Mouse (Mus musculus) MEL (cell line): ENCODE data around the gene Itga10. TPM values are rescaled to one million over a fixed set of nuclear protein-coding genes. Genes with fewer than 3 reads are reported as not detected.

Source experiments
- DNase-seq: peaks from one replicate; pipeline ENCODE4 v3.0.0; 2011; ENCODE audit warnings: low read depth, low spot score
- H3K27ac ChIP-seq: 2 replicates; pipeline ENCODE4 v1.5.1; 2012; ENCODE audit warnings: low read depth, mild to moderate bottlenecking, control low read depth, low read length, moderate library complexity; ENCODE audit not compliant: control insufficient read depth
- H3K27me3 ChIP-seq, 2 experiments: fragments of 150-350 bp in 1 of 2; sonication (generic) in 1 of 2; 2 replicates each; pipeline ENCODE4 v1.6.1; 2012; ENCODE audit warnings: low read length in 2 of 2, mild to moderate bottlenecking in 2 of 2, improper control_type of control experiment in 1 of 2, moderate library complexity in 1 of 2; ENCODE audit not compliant: insufficient read depth in 2 of 2, control insufficient read depth in 1 of 2
- H3K36me3 ChIP-seq, 2 experiments: 2 replicates each; pipeline ENCODE4 v1.6.1; 2012 to 2014; ENCODE audit warnings: low read length in 2 of 2, improper control_type of control experiment in 1 of 2, inconsistent platforms in 1 of 2, mild to moderate bottlenecking in 1 of 2; ENCODE audit not compliant: insufficient read depth in 2 of 2, control insufficient read depth in 1 of 2
- H3K4me1 ChIP-seq, 2 experiments: fragments of 150-350 bp in 1 of 2; sonication (generic) in 1 of 2; 2 replicates each; pipeline ENCODE4 v1.6.1; 2012; ENCODE audit warnings: low read length in 2 of 2, improper control_type of control experiment in 1 of 2, mild to moderate bottlenecking in 1 of 2; ENCODE audit not compliant: insufficient read depth in 2 of 2, control insufficient read depth in 1 of 2
- H3K4me3 ChIP-seq, 2 experiments: fragments of 150-350 bp in 1 of 2; sonication (generic) in 1 of 2; 2 replicates each; pipeline ENCODE4 v1.5.1; 2012; ENCODE audit warnings: low read depth in 2 of 2, low read length in 2 of 2, mild to moderate bottlenecking in 2 of 2, moderate library complexity in 2 of 2, control low read depth in 1 of 2, improper control_type of control experiment in 1 of 2; ENCODE audit not compliant: control insufficient read depth in 1 of 2, insufficient read depth in 1 of 2
- H3K79me2 ChIP-seq: 2 replicates; pipeline ENCODE4 v1.6.1; 2012; ENCODE audit warnings: mild to moderate bottlenecking, low read length, moderate library complexity; ENCODE audit not compliant: control insufficient read depth, poor library complexity, insufficient read depth
- H3K9ac ChIP-seq: 2 replicates; pipeline ENCODE4 v1.6.1; 2012; ENCODE audit warnings: low read depth, mild to moderate bottlenecking, control low read depth, low read length, moderate library complexity; ENCODE audit not compliant: control insufficient read depth, poor library complexity, severe bottlenecking
- H3K9me3 ChIP-seq: fragments of 150-350 bp; sonication (generic); replicated peaks from 2 replicates; pipeline ENCODE4 v1.6.1; 2012; ENCODE audit warnings: mild to moderate bottlenecking, low read length, improper control_type of control experiment, moderate library complexity; ENCODE audit not compliant: insufficient read depth
- CHD1 ChIP-seq: IDR thresholded peaks from 2 replicates; pipeline ENCODE4 v1.6.1; 2012; ENCODE audit warnings: low read depth, mild to moderate bottlenecking, inconsistent platforms, low read length, improper control_type of control experiment
- CHD2 ChIP-seq: IDR thresholded peaks from 2 replicates; pipeline ENCODE4 v1.6.1; 2011; ENCODE audit warnings: low read length, improper control_type of control experiment
- ELF1 ChIP-seq: IDR thresholded peaks from 2 replicates; pipeline ENCODE4 v1.6.1; 2014; ENCODE audit warnings: low read depth, mild to moderate bottlenecking, inconsistent platforms, low read length, improper control_type of control experiment, moderate library complexity
- EP300 ChIP-seq, 2 experiments: IDR thresholded peaks; 2 replicates each; pipeline ENCODE4 v1.6.1; 2011; ENCODE audit warnings: improper control_type of control experiment in 2 of 2, low read length in 2 of 2, low read depth in 1 of 2, mild to moderate bottlenecking in 1 of 2
- GATA1 ChIP-seq: IDR thresholded peaks from 2 replicates; pipeline ENCODE4 v1.6.1; 2011; ENCODE audit warnings: low read depth, low read length, improper control_type of control experiment
- HCFC1 ChIP-seq: IDR thresholded peaks from 2 replicates; pipeline ENCODE4 v1.6.1; 2012; ENCODE audit warnings: low read depth, mild to moderate bottlenecking, inconsistent platforms, low read length, improper control_type of control experiment, moderate library complexity
- KAT2A ChIP-seq: conservative IDR thresholded peaks from 2 replicates; pipeline ENCODE4 v1.6.1; 2012; ENCODE audit warnings: low read depth, low read length, improper control_type of control experiment, inconsistent platforms
- MAX ChIP-seq: IDR thresholded peaks from 2 replicates; pipeline ENCODE4 v1.6.1; 2011; ENCODE audit warnings: low read length, improper control_type of control experiment
- MXI1 ChIP-seq: IDR thresholded peaks from 2 replicates; pipeline ENCODE4 v1.6.1; 2011; ENCODE audit warnings: mild to moderate bottlenecking, low read depth, low read length, improper control_type of control experiment
- NELFE ChIP-seq: IDR thresholded peaks from 2 replicates; pipeline ENCODE4 v1.6.1; 2011; ENCODE audit warnings: low read depth, low read length, improper control_type of control experiment
- NRF1 ChIP-seq: IDR thresholded peaks from 2 replicates; pipeline ENCODE4 v1.6.1; 2014; ENCODE audit warnings: low read depth, mild to moderate bottlenecking, inconsistent platforms, low read length, improper control_type of control experiment, moderate library complexity; ENCODE audit not compliant: poor library complexity, insufficient read depth, severe bottlenecking
- POLR2AphosphoS2 ChIP-seq: IDR thresholded peaks from 2 replicates; pipeline ENCODE4 v1.6.1; 2011; ENCODE audit warnings: low read length, improper control_type of control experiment
- SIN3A ChIP-seq: IDR thresholded peaks from 2 replicates; pipeline ENCODE4 v1.6.1; 2012; ENCODE audit warnings: low read length, improper control_type of control experiment, inconsistent platforms
- SMC3 ChIP-seq: IDR thresholded peaks from 2 replicates; pipeline ENCODE4 v1.6.1; 2011; ENCODE audit warnings: low read depth, low read length, improper control_type of control experiment
- TAL1 ChIP-seq: IDR thresholded peaks from 2 replicates; pipeline ENCODE4 v1.6.1; 2012; ENCODE audit warnings: mild to moderate bottlenecking, inconsistent platforms, low read length, moderate library complexity, mixed read lengths
- TBP ChIP-seq: IDR thresholded peaks from 2 replicates; pipeline ENCODE4 v1.8.0; 2011; ENCODE audit warnings: low read depth, low read length, improper control_type of control experiment
- UBTF ChIP-seq: IDR thresholded peaks from 2 replicates; pipeline ENCODE4 v1.6.1; 2012; ENCODE audit warnings: low read depth, mild to moderate bottlenecking, inconsistent platforms, low read length, improper control_type of control experiment, moderate library complexity, borderline replicate concordance; ENCODE audit not compliant: insufficient read depth
- USF1 ChIP-seq: IDR thresholded peaks from 2 replicates; pipeline ENCODE4 v1.6.1; 2014; ENCODE audit warnings: low read depth, mild to moderate bottlenecking, inconsistent platforms, low read length, improper control_type of control experiment, moderate library complexity
- USF2 ChIP-seq, 2 experiments: IDR thresholded peaks; 2 replicates each; pipeline ENCODE4 v1.6.1; 2011 to 2012; ENCODE audit warnings: improper control_type of control experiment in 2 of 2, low read length in 2 of 2, borderline replicate concordance in 1 of 2, inconsistent platforms in 1 of 2, low read depth in 1 of 2, mild to moderate bottlenecking in 1 of 2; ENCODE audit not compliant: insufficient read depth in 1 of 2
- ZKSCAN1 ChIP-seq: IDR thresholded peaks from 2 replicates; pipeline ENCODE4 v1.6.1; 2012; ENCODE audit warnings: low read depth, mild to moderate bottlenecking, inconsistent platforms, low read length, improper control_type of control experiment, moderate library complexity
- polyA plus RNA-seq, 2 experiments: library from polyadenylated mRNA; stranded (reverse) in 1 of 2; unstranded in 1 of 2; fragments of >175 nt in 1 of 2; fragments of >200 nt in 1 of 2; gene quantifications; 2 replicates each; pipeline versions ENCODE4 v1.2.1 to v1.2.4; 2012; ENCODE audit warnings: low replicate concordance in 2 of 2, low read depth in 1 of 2; ENCODE audit not compliant: insufficient read length in 2 of 2, insufficient read depth in 1 of 2, missing spikeins in 1 of 2
- total RNA-seq: library from RNA; depleted of rRNA; stranded (reverse); fragments of 300-350 nt; gene quantifications from 2 replicates; pipeline ENCODE4 v1.2.3, GENCODE M21; 2012; rRNA removed

Gene Itga10
- total and polyA plus RNA-seq, 3 experiments: 1.0 to 2.9 TPM; not detected in 1

GRCm38 (mm10) chr3:96707903-96708683, 62.7 kb downstream of the Itga10 start, which contains the start of gene Nudt17 (continued):
- no peak for TF ChIP-seq MAX
- peak in 1 of 2 experiments; percentile 21; a peak in 1 of 4 replicates for TF ChIP-seq EP300 (IDR thresholded peaks at IDR 0.05; ENCODE audit: low read depth in 1 of 2, low read length in 2 of 2)
- peak; percentile 68 for TF ChIP-seq NRF1
- TF ChIP-seq ZKSCAN1: no peak
- TF ChIP-seq CHD1: 0 out of 2 replicates have a peak, but pooled peaks have one; percentile 72
- peak; percentile 92 for TF ChIP-seq SMC3
- no peak for TF ChIP-seq CHD2
- peak; percentile 78 for TF ChIP-seq ELF1
- no peak for TF ChIP-seq USF2 (IDR thresholded peaks at IDR 0.05; ENCODE audit: borderline replicate concordance in 1 of 2, insufficient read depth in 1 of 2, low read depth in 1 of 2, low read length in 2 of 2)
- peak; percentile 66 for TF ChIP-seq HCFC1
- TF ChIP-seq NELFE: peak; percentile 18; the same call in 1 of the 2 replicates
- no peak for TF ChIP-seq POLR2AphosphoS2
- no peak; the same call in 1 of the 2 replicates for TF ChIP-seq KAT2A
- peak; percentile 81 for TF ChIP-seq SIN3A
- TF ChIP-seq TAL1: no peak
- TF ChIP-seq UBTF: no peak
- TF ChIP-seq USF1: no peak

GRCm38 (mm10) chr3:96708684-96709064, 63.3 kb downstream of the Itga10 start:
- Histone ChIP-seq H3K79me2 (no peaks in the 10 kb centered on the region; the same call in 1 of the 2 replicates), H3K36me3 (peaks cover 3 to 5% of the 10 kb centered on the region in 2 experiments; a peak in 3 of 4 replicates), H3K27ac (no peak overlapping the region), H3K4me3 (peak overlapping the region; percentile 62 to 71; a peak in 3 of 4 replicates), H3K27me3 (no peaks in the 10 kb centered on the region), H3K4me1 (peaks cover 0 to 12% of the 10 kb centered on the region in 2 experiments; a peak in 2 of 4 replicates), H3K9me3 (no peaks in the 10 kb centered on the region), H3K9ac (peak overlapping the region; percentile 77)
- DNase-seq: no peak
- TF ChIP-seq GATA1 (peak; percentile 89), TBP (peak; percentile 41; the same call in 1 of the 2 replicates), MXI1 (no peak)

Other genes with a start within 250 kb of the Itga10 start
- not detected in 2 replicates for gene BC107364, start 193.3 kb upstream of the Itga10 start, total RNA-seq
- gene BC107364, start 193.3 kb upstream of the Itga10 start, polyA plus RNA-seq: under 1 TPM in 1 of 2 experiments, not detected in 1; 0.17 TPM
- not detected in 2 replicates for gene Hfe2, start 120.4 kb upstream of the Itga10 start, total RNA-seq
- gene Hfe2, start 120.4 kb upstream of the Itga10 start, polyA plus RNA-seq: not detected
- gene Txnip, start 87.6 kb upstream of the Itga10 start, total RNA-seq: 183 and 191 TPM in 2 replicates
- gene Txnip, start 87.6 kb upstream of the Itga10 start, polyA plus RNA-seq: 1,000 to 10,000 TPM in 1 of 2 experiments, 100 to 1,000 TPM in 1; 237 to 1,680 TPM
- gene Gm16253, start 68.6 kb upstream of the Itga10 start, total RNA-seq: not detected in 2 replicates
- 1 to 10 TPM in 1 of 2 experiments, not detected in 1; 1.4 TPM for gene Gm16253, start 68.6 kb upstream of the Itga10 start, polyA plus RNA-seq
- gene Polr3gl, start 51.4 kb upstream of the Itga10 start, total RNA-seq: 26.4 and 31.1 TPM in 2 replicates
- gene Polr3gl, start 51.4 kb upstream of the Itga10 start, polyA plus RNA-seq: 10 to 100 TPM in 1 of 2 experiments, not detected in 1; 39.8 TPM
- gene Ankrd34a, start 48.9 kb upstream of the Itga10 start, total RNA-seq: 0.15 and 0.16 TPM in 2 replicates
- under 1 TPM in 1 of 2 experiments, not detected in 1; 0.78 TPM for gene Ankrd34a, start 48.9 kb upstream of the Itga10 start, polyA plus RNA-seq
- 5.4 and 6.1 TPM in 2 replicates for gene Lix1l, start 44.4 kb upstream of the Itga10 start, total RNA-seq
- 10 to 100 TPM in 1 of 2 experiments, not detected in 1; 17.0 TPM for gene Lix1l, start 44.4 kb upstream of the Itga10 start, polyA plus RNA-seq
- 214 and 231 TPM in 2 replicates for gene Rbm8a, start 15.7 kb upstream of the Itga10 start, total RNA-seq
- 100 to 1,000 TPM in 1 of 2 experiments, not detected in 1; 363 TPM for gene Rbm8a, start 15.7 kb upstream of the Itga10 start, polyA plus RNA-seq
- 33.8 and 38.2 TPM in 2 replicates for gene Pex11b, start 10.2 kb upstream of the Itga10 start, total RNA-seq
- 10 to 100 TPM in 1 of 2 experiments, not detected in 1; 82.8 TPM for gene Pex11b, start 10.2 kb upstream of the Itga10 start, polyA plus RNA-seq
- gene Gm42957, start 10.1 kb upstream of the Itga10 start, total RNA-seq: 0.16 and 0.19 TPM in 2 replicates
- under 1 TPM in 1 of 2 experiments, not detected in 1; 0.06 TPM for gene Gm42957, start 10.1 kb upstream of the Itga10 start, polyA plus RNA-seq
- gene Ankrd35, start 24.5 kb downstream of the Itga10 start, total RNA-seq: 0.46 and 0.62 TPM in 2 replicates
- under 1 TPM in 1 of 2 experiments, not detected in 1; 0.77 TPM for gene Ankrd35, start 24.5 kb downstream of the Itga10 start, polyA plus RNA-seq
- gene Pias3, start 50.8 kb downstream of the Itga10 start, total RNA-seq: 5.9 and 6.0 TPM in 2 replicates
- gene Pias3, start 50.8 kb downstream of the Itga10 start, polyA plus RNA-seq: 10 to 100 TPM in 1 of 2 experiments, not detected in 1; 26.8 TPM
- 2.4 and 2.7 TPM in 2 replicates for gene Nudt17, start 63.0 kb downstream of the Itga10 start, total RNA-seq
- 1 to 10 TPM in 1 of 2 experiments, not detected in 1; 6.5 TPM for gene Nudt17, start 63.0 kb downstream of the Itga10 start, polyA plus RNA-seq
- gene Polr3c, start 82.0 kb downstream of the Itga10 start, total RNA-seq: 48.3 and 53.1 TPM in 2 replicates
- gene Polr3c, start 82.0 kb downstream of the Itga10 start, polyA plus RNA-seq: 100 to 1,000 TPM; 122 to 224 TPM
- 43.2 and 52.2 TPM in 2 replicates for gene Rnf115, start 82.1 kb downstream of the Itga10 start, total RNA-seq
- gene Rnf115, start 82.1 kb downstream of the Itga10 start, polyA plus RNA-seq: 10 to 100 TPM; 66.1 to 71.8 TPM
- gene Pdzk1, start 183.7 kb downstream of the Itga10 start, total RNA-seq: 0.20 and 0.27 TPM in 2 replicates
- gene Pdzk1, start 183.7 kb downstream of the Itga10 start, polyA plus RNA-seq: under 1 TPM in 1 of 2 experiments, not detected in 1; 0.18 TPM
- 0.04 TPM in 1 of 2 replicates, not detected in the other for gene Cd160, start 183.8 kb downstream of the Itga10 start, total RNA-seq
- under 1 TPM in 1 of 2 experiments, not detected in 1; 0.32 TPM for gene Cd160, start 183.8 kb downstream of the Itga10 start, polyA plus RNA-seq